Mouse (Mus musculus) ES-E14 (cell line): ENCODE measurements at regions not wholly inside any gene's neighbourhood (a gene's known extent, or its start where the extent isn't known, plus 50 kb on each side); places are given as distances from the start of the nearest gene placed in this dataset.

Experiments used
- CHD2 ChIP-seq: IDR thresholded peaks from 2 replicates; pipeline ENCODE4 v1.6.1; 2014; ENCODE audit warnings: mild to moderate bottlenecking, low read depth, low read length, inconsistent platforms
- HCFC1 ChIP-seq: IDR thresholded peaks from 2 replicates; pipeline ENCODE4 v1.6.1; 2012; ENCODE audit warnings: low read length, inconsistent platforms, borderline replicate concordance; ENCODE audit not compliant: insufficient read depth
- ZNF384 ChIP-seq: IDR thresholded peaks from 2 replicates; pipeline ENCODE4 v1.6.1; 2012; ENCODE audit warnings: low read depth, low read length, inconsistent platforms

- TF ChIP-seq HCFC1 (no peak), CHD2 (no peak), ZNF384 (no peak)
Observed at GRCm38 (mm10) chr8:15470561-15470960, 424.7 kb upstream of the BB014433 start.
